Mouse (Mus musculus): ENCODE measurements around the gene Usp5. TPM values are rescaled to one million over a fixed set of nuclear protein-coding genes. Genes with fewer than 3 reads are reported as not detected.
"Not testable (repeated sequence)": the region's sequence is repeated elsewhere in the genome, so short reads cannot be mapped to it uniquely, and the experiment has no call there.

Usp5 gene
- polyA plus RNA-seq, 2 experiments = 105 to 115 TPM

DNA sequence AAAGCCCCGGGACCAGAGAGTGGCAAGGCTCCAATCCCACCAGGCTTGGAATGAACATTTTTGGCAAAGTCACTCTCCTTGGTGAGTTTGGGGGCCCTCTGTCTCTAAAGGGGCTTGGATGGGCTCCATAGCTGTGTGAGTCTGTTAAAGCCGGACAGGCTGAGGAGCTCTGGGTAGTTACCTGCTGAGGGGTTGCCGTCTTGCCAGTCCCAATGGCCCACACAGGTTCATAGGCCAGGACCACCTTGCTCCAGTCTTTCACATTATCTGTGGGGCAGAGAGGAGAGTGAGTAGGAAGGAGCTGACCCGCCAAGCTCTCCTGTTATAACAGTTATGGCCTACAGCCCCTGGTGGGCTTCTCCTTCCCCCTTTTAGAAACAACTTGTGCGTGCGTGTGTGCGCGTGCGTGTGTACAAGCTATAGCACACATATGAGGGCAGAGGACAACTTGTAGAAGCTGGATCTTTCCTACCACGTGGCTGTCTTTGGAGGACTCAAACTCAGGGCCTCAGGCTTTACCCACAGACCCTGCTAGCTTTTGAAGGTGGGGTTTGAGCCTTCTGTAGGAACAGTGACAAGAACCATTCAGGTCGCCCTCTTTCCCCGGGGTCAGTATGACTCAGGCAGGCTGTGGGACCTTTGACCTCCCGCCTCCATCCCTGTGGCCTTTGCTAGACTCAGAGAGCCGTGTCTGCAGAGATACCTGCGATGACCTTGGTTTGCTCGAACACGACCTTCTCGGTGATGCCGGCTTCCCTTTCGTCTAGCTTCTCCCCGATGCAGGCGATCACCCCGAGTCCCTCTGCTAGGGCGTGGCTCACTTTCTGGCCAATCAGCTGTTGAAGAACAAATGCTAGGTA lies 17.4 kb downstream of the Usp5 start:
- DNase-seq (ENCODE audit: low spot score) = no peak

GRCm38 (mm10) chr6:124811403-124811665 lies 17.9 kb downstream of the Usp5 start:
- Histone ChIP-seq H3K9ac (ENCODE audit: low read depth, low read length, severe bottlenecking) (no peak overlapping the region), H3K9me3 (ENCODE audit: control insufficient read depth, low read length) (no peaks in the 10 kb centered on the region), H3K4me1 (ENCODE audit: control insufficient read depth, insufficient read depth, low read length) (peaks cover 35% of the 10 kb centered on the region), H3K4me2 (replicated peaks; ENCODE audit: low read depth, low read length, severe bottlenecking) (no peak overlapping the region; the same call in 1 of the 2 replicates), H3K27me3 (ENCODE audit: control insufficient read depth, insufficient read depth, low read length) (no peaks in the 10 kb centered on the region), H3K27ac (replicated peaks; ENCODE audit: low read depth, low read length) (no peak overlapping the region), H3K36me3 (ENCODE audit: control insufficient read depth, insufficient read depth, low read length) (peaks cover 41% of the 10 kb centered on the region), H3K4me3 (replicated peaks; ENCODE audit: low read length) (no peak overlapping the region)
- DNase-seq (ENCODE audit: low spot score) = no peak
- no peak for ATAC-seq (ENCODE audit: low FRiP score, low read depth)
- no peak for TF ChIP-seq POLR2A (IDR thresholded peaks at IDR 0.05; ENCODE audit: borderline replicate concordance, extremely low read depth, insufficient read depth, insufficient read length)
- 85% methylated on average over 4 of the region's 4 CpGs for WGBS

More for the DNA sequence above, 17.4 kb downstream of the Usp5 start:
- no peak for TF ChIP-seq POLR2A (IDR thresholded peaks at IDR 0.05; ENCODE audit: borderline replicate concordance, extremely low read depth, insufficient read depth, insufficient read length)
- Histone ChIP-seq H3K9ac (ENCODE audit: low read depth, low read length, severe bottlenecking) (peak overlapping the region; percentile 65), H3K4me1 (ENCODE audit: control insufficient read depth, insufficient read depth, low read length) (peaks cover 33% of the 10 kb centered on the region), H3K27me3 (ENCODE audit: control insufficient read depth, insufficient read depth, low read length) (no peaks in the 10 kb centered on the region), H3K36me3 (ENCODE audit: control insufficient read depth, insufficient read depth, low read length) (peaks cover 47% of the 10 kb centered on the region), H3K4me2 (replicated peaks; ENCODE audit: low read depth, low read length, severe bottlenecking) (peak overlapping the region; percentile 72), H3K9me3 (ENCODE audit: control insufficient read depth, low read length) (no peaks in the 10 kb centered on the region), H3K27ac (replicated peaks; ENCODE audit: low read depth, low read length) (no peak overlapping the region; the same call in 1 of the 2 replicates), H3K4me3 (replicated peaks; ENCODE audit: low read length) (peak overlapping the region; percentile 48)
- ATAC-seq (ENCODE audit: low FRiP score, low read depth) = no peak
- 78% methylated on average over 24 of the region's 24 CpGs for WGBS

- not testable (repeated sequence) for H3K27me3 ChIP-seq (ENCODE audit: control insufficient read depth, insufficient read depth, low read length); H3K4me3 ChIP-seq (replicated peaks; ENCODE audit: low read length); H3K4me2 ChIP-seq (replicated peaks; ENCODE audit: low read depth, low read length, severe bottlenecking); DNase-seq (ENCODE audit: low spot score); H3K9ac ChIP-seq (ENCODE audit: low read depth, low read length, severe bottlenecking); ATAC-seq (ENCODE audit: low FRiP score, low read depth); H3K9me3 ChIP-seq (ENCODE audit: control insufficient read depth, low read length)
- H3K36me3 ChIP-seq (ENCODE audit: control insufficient read depth, insufficient read depth, low read length) = peaks cover 36% of the 10 kb centered on the region
- H3K27ac ChIP-seq (replicated peaks; ENCODE audit: low read depth, low read length) = 0 out of 2 replicates have a peak overlapping the region, but pooled peaks have one; percentile 29
- H3K4me1 ChIP-seq (ENCODE audit: control insufficient read depth, insufficient read depth, low read length) = peaks cover 35% of the 10 kb centered on the region
- WGBS = 84% methylated on average over 8 of the region's 11 CpGs
Measured at GRCm38 (mm10) chr6:124810566-124811402, 18.5 kb downstream of the Usp5 start.

DNA sequence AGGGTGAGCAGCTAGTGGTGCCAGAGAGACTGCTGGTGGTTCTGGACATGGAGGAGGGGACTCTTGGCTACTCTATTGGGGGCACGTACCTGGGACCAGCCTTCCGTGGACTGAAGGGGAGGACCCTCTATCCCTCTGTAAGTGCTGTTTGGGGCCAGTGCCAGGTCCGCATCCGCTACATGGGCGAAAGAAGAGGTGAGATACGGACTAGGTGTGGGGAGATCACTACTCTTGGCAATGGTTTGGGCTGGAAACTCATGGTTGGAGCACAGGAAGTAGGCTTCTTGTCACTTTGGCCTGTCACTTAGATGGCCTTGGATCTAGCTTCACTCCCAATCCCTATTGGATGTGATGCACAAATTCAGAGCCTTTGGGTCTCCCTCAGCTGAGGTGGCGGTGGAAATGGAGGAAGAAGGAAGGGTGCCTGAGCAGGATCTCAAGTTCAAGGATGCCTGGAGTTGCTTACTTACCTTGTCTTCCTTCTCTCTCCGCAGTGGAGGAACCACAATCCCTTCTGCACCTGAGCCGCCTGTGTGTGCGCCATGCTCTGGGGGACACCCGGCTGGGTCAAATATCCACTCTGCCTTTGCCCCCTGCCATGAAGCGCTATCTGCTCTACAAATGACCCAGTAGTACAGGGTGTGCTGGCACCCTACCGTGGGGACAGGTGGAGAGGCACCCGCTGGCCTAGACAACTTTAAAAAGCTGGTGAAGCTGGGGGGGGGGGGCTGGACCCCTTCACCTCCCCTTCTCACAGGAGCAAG lies 19.3 kb downstream of the Usp5 start:
- H3K4me3 ChIP-seq (replicated peaks; ENCODE audit: low read length) = peak overlapping the region; percentile 58
- no peaks in the 10 kb centered on the region for H3K27me3 ChIP-seq (ENCODE audit: control insufficient read depth, insufficient read depth, low read length)
- DNase-seq (ENCODE audit: low spot score) (no peak), ATAC-seq (ENCODE audit: low FRiP score, low read depth) (no peak)
- H3K4me1 ChIP-seq (ENCODE audit: control insufficient read depth, insufficient read depth, low read length) = peaks cover 34% of the 10 kb centered on the region
- no peak for TF ChIP-seq POLR2A (IDR thresholded peaks at IDR 0.05; ENCODE audit: borderline replicate concordance, extremely low read depth, insufficient read depth, insufficient read length)
- peak overlapping the region; percentile 64 for H3K9ac ChIP-seq (ENCODE audit: low read depth, low read length, severe bottlenecking)
- peaks cover 29% of the 10 kb centered on the region for H3K36me3 ChIP-seq (ENCODE audit: control insufficient read depth, insufficient read depth, low read length)
- WGBS = 40% methylated on average over 14 of the region's 14 CpGs
- no peaks in the 10 kb centered on the region for H3K9me3 ChIP-seq (ENCODE audit: control insufficient read depth, low read length)
- H3K27ac ChIP-seq (replicated peaks; ENCODE audit: low read depth, low read length) = 0 out of 2 replicates have a peak overlapping the region, but pooled peaks have one; percentile 29
- peak overlapping the region; percentile 95 for H3K4me2 ChIP-seq (replicated peaks; ENCODE audit: low read depth, low read length, severe bottlenecking)
